Mouse (Mus musculus): Measurements from ENCODE around the gene Lsm10.
"Not testable (repeated sequence)": the region's sequence is repeated elsewhere in the genome, so short reads cannot be mapped to it uniquely, and the experiment has no call there.

Gene Lsm10

DNA sequence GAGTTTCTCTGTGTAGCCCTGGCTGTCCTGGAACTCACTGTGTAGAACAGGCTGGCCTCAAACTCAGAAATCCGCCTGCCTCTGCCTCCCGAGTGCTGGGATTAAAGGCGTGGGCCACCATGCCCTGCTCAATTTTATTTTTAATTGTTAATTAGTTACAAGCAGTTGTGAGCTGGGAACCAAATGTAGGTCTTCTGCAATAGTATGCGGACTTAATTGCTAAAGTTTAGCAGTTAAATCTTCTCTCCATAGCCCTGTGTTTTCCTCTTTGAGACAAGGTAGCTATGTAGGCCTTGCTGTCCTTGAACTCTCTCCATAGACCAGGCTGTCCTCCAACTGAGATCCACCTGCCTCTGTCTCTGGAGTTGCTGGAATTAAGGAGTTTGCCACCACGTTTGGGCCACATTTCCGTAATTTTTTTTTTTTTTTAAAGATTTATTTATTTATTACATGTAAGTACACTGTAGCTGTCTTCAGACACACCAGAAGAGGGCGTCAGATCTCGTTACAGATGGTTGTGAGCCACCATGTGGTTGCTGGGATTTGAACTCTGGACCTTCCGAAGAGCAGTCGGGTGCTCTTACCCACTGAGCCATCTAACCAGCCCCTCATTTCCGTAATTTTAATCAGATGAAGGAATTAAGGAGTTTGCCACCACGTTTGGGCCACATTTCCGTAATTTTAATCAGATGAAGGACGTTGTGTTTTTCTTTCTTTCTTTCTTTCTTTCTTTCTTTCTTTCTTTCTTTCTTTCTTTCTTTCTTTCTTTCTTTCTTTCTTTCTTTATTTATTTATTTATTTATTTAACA lies 597 bp upstream of the Lsm10 start:
- in situ Hi-C loops (cut with MboI, MseI): not testable (repeated sequence)

DNA sequence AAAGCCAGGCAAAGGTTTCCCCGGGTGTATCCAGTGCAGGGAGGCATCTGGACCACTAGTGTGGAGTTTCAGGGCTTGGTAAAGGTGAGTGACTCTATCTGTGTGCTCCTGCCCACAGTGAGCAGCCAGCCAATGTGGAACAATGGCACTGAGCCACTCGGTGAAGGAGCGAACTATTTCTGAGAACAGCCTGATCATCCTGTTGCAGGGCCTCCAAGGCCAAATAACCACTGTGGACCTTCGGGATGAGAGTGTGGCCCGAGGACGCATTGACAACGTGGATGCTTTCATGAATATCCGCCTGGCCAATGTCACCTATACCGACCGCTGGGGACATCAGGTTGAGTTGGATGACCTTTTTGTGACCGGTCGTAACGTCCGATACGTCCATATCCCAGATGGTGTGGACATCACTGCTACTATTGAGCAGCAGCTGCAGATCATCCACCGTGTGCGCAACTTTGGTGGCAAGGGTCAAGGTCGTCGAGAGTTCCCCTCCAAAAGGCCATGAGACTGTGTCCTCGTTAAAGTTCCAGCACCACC lies 1.4 kb downstream of the Lsm10 start:
- in situ Hi-C loops (cut with MboI, MseI): no loop called here

GRCm38 (mm10) chr4:126099365-126099764 lies 2.9 kb downstream of the Lsm10 start:
- in situ Hi-C loops (cut with MboI, MseI): no loop called here

DNA sequence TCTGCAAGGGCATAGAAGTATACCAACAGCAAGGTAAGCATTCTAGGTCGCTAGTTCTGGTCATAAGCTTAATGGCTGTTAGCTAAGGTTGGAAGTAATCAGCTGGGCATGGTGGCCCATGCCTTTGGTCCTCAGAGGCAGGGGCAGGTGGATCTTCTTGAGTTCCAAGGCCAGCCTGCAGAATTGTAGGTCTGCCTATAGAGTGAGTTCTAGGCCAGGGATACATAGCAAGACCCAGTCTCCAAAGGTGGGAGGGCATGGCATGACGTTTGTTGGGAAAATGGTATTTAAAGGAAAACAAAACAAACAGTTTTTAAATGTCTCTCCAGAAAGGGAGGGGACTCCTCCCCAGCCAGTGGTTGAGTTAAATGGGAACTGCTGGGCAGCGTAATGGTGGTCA lies 4.3 kb downstream of the Lsm10 start:
- in situ Hi-C loops (cut with MboI, MseI): no loop called here

DNA sequence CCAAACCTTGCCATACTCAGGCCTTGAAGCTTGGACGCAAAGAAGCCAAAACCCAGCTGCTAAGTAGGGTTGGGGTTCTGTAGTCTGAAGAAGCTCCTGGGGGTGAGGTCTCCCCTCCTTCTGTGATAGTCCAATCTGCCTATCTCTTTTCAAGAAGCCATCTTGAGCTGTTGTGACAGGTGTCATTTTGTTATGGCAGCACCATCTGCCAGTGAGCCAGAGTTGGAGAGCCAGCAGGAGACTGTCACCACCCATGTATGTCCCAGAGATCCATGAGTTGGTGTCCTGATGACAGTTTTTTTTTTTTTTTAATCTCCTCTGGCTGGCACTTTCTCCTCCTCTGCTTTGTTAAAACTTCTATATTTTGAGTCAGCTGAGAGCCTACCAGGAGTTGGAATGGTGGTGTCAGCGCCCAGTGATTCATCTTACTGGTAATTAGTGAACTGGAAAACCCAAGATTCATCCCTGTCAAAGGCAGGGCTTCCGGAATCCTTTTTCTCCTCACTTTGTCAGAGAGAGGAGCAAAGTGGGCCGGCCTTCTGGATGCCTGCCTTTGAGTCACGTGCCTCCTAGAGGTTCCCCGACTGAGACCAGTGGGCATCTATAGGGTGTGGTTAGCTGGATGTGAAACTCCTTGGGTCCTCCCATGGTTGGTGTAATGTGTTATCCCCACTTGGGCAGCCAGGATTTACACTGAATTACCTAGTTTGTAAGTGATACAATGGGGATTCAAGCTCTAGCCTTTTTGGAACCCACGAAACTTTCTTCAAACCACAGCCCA lies 5.8 kb downstream of the Lsm10 start:
- in situ Hi-C loops (cut with MboI, MseI): no loop called here

DNA sequence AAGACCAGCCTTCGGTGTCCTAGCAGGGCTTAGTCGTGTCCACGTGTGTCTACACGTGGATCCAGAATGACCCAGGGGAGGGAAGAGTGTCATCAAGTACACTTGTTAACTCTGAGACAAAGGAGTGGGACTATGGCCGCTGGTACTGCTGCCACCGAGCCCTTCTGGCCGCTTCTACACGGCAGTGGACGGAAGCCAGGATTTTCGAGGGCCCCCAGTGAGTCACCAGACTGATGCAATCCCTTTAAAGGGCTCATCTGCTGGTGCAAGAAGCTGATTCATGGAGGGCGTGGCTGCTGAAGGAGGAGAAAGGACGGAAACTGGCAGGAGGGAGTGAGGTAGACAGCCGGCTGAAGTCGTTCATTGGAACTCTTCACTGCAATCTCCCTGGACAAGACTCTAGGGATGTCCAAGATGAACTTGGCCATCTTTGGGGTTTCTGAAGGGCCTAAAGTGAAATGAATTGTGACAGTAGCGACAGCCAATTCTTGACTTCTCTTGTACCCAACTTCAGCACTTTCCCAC lies 6.7 kb downstream of the Lsm10 start:
- in situ Hi-C loops (cut with MboI, MseI): no loop called here

DNA sequence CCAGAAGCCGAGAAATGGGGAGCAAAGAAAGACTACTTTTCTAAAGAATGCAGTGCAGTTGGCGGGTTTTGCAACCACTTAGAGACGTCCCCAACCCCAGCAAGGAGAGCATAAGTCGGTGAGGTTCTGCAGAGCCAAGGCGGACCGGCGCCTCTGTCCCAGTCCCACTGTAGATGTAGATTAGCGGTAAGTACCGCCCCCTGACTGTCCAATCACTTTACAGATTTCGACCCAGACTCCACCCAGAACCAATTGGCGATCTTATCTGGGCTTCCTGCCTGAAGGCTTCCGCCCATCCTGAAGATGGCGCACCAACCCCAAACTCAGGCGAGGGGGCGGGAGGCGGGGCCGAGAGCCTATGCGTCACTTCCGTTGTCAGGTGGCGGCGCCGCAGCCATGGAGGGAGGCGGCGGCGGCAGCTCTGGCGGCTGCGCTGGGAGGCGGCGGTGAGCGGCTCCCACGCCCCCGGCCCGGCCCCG lies 7.2 kb downstream of the Lsm10 start, which contains the start of gene Stk40:
Gene Stk40 (plus strand): TSS at position 368 of the 479 bp plus-strand sequence.
- in situ Hi-C loops (cut with MboI, MseI): no loop called here

DNA sequence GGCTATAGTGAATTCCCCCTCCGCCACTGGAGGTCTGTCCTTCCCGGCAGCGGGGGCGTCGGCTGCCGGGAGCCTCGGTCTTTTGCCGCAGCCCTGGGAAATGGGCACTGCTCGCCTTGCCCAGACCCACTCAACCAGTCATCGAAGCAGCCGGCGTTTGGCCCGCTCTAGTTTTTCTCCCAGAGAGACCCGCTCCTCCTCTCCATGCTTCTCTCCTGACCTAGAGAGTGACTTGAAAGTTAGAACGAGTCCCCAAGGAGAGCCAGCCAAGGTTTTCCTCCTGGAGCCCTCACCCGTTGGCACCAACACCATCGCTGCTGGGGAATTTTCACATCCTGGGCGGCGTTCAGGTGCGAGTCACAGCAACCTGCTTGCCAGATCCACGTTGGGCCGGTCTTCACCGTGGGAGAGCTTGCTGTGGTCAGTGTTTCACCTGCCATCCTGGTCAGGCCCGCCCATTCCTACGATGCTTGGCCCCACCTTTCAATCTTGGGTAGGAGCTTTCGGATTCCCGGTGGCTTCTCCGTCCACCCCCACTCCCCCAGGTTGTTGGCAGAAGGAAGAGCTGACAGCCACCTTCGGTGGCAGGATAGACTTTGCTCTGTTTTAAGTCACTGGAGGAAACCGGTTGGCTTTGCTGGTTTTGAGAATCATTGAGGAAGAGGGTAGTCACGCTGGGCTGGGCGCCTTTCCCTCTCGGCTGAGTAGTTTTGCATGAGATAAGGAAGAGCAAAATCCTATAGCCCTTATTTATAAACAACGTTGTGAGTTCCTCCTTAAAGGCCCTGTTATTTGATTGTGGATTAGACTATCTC lies 8.0 kb downstream of the Lsm10 start:
- in situ Hi-C loops (cut with MboI, MseI): loop anchor here (5.0 kb wide), 1 partner anchor 83 kb away; no protein-coding TSS in a partner anchor

DNA sequence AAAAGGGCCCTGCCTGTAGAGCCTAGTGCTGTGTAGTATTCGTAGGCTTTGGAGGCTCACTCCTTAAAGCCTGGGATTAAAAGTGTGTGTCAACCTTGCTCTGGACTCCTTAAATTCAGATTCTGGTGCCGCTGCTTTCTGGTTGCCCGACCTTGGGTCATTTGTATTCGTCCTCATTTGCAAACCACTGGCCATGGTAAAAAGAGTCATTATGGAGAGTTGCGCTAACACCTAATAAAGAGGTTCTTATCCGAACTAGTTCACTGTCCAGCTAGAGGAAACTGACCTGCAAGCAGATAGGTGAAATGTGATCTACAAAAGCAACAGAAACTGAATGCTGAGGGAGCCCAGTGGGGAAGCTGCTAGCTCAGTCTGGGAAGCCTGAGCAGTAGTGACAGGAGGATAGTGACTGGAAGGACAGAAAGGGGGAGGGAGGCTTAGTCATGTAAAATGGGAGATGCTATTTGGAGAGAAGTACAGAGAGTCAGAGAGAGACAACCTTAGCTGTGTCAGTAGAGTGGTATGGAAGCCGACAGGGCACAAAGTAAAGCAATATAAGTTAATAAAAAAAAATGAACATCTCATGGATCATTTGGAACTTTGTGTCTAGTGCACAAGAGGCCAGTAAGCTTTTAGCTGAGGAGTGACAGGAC lies 8.8 kb downstream of the Lsm10 start:
- in situ Hi-C loops (cut with MboI, MseI): loop anchor here (5.0 kb wide), 1 partner anchor 82 kb away; no protein-coding TSS in a partner anchor

- in situ Hi-C loops (cut with MboI, MseI): loop anchor here (5.0 kb wide), 1 partner anchor 79 kb away; no protein-coding TSS in a partner anchor
Measured at GRCm38 (mm10) chr4:126108061-126108740, 11.8 kb downstream of the Lsm10 start.

DNA sequence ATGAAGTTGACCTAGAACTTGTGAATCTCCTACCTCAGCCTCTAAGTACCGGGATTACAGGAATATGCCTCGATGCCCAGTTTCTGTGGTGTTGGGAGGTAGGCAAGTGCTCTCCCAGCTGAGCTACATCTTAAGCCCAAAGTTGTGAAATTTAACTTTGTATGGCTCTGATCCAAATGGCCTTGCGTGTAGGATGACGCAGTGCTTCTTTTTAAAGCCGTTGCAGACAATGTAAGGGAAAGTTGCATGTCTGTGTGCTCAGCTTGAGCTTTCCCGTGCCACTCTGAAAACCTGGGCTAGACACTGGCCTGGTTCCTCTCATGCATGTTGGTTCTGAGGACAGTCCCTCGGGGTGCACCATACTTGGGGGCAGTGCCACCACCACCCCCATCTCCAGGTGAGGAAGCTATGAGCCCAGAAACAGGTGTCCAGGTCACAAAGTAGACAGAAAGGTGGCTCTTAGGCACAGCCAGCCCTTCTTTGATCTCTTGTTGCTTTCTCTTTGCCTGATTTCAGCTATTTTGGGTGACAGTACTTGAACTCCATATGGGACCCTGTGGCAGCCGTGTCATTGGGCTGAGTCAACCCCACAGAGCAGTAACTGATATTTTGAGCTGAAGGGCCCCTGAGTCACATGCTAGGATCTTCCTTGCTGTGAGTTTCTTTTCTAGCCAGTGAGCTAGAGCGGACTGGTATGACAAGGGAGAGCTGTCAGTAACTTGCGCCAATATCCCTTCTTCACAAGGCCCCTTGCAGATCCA lies 13.4 kb downstream of the Lsm10 start:
- in situ Hi-C loops (cut with MboI, MseI): loop anchor here (5.0 kb wide), 1 partner anchor 78 kb away; no protein-coding TSS in a partner anchor

DNA sequence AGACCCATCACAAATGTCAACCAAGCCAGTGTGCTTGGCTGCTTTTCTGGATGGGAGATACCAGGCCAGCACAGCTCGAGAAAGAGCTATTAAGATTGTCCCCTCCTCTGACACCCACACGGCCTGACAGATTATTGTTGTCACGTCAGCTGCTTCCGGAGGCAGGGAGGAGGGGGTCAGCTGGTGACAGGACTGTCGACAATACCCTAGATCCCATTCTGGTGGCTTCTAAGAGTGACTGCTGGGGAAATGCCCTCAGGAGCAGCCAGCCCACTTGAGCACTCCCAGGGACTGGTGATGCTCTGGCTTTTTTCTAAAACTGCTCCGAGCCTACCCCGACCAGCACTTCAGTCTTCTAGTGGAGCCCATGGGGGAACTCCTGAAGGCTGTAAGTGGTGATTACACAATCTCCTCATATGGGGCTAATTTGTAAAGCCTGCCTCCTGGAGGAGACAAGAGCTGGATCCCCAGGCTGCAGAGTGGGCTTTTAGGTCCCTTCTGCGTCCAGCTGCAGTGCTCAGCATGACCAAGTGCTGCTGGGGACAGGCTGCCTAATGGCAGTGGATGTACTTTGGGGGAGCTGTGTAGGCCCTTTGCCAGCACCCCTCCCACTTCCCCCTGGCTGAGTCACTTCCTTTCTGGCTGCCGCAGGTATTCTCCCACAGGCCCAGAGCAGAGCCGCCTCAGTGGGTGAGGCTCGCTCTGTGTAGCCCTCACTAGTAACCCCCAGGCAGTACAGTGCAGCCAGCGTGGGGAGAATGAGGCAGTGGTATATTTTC lies 14.1 kb downstream of the Lsm10 start:
- in situ Hi-C loops (cut with MboI, MseI): no loop called here

DNA sequence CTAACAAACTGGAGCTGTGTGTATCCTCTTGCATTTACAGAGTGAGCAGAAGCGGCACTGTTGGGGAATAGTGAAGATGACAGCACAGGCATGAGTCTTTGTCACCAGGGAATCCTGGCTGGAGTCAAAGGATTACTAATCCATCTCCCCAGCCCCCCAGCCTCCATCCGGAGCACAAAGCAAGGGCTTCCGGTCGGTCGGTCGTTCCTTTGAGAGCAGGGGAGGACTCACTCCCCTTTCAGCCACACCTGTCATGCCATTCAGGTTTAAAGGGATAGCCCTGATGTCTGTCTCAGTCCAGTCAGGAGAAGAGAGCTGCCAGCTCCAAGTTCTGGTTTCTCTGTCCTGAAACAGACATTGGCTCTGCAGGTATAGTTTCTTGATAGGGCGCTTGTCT lies 14.7 kb downstream of the Lsm10 start:
- in situ Hi-C loops (cut with MboI, MseI): no loop called here

DNA sequence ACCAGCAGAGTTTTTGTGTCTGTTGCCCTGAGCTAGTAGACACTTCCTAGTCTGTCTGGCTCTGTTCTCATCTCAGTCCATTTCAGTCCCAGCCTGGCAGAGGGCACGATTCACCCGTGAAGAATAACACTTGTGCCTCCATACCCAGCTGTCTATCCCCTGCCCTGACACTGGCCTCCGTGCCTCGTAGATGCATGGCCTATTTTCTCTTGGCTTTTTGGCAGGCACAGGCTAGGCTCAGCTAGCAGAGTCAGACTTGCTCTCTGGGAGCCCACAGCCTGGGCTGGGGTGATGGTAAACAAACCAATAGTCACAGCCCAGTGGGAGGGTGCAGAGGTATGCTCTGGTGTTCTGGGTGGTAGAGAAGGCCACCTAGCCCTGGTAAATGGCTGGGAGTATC lies 16.8 kb downstream of the Lsm10 start:
- in situ Hi-C loops (cut with MboI, MseI): no loop called here

DNA sequence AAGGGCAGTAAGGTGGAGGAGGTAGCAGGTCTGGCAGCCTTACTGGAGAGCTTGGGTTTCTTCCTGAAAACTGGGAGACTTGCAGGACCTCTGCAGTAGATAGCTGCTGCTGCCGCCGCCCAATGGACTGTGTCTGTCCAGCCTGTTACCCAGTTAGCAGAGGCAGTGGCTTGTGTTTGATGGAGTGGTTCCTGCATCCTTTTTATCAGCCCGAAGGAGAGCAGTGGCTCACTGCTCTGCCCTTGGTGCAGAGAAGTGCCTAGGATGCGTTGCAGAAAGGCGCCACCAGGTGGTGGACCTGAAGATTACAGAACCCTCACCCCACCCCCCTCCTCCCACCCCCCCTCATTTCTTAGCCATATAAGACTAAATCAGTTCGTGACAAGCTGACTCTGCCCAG lies 17.5 kb downstream of the Lsm10 start:
- in situ Hi-C loops (cut with MboI, MseI): no loop called here

DNA sequence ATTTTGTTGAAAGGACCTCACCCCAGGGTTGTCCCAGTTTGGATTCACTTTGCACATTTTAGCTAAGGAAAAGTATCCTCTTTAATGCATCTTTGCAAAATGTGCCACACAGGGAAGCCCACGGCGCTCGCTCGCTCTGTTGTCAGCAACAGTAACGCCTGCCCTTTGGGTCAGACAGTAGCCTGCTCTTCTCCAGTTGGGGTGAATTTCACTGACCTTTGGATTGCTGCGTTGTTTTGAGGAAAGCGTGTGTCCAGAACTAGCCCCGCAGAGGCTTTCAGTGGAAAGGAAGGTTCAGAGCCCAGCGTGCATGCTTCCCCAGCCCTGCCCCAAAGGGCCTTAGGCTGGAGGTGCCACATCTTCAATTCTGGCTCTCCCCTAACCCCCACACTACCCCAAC lies 19.0 kb downstream of the Lsm10 start:
- in situ Hi-C loops (cut with MboI, MseI): no loop called here

DNA sequence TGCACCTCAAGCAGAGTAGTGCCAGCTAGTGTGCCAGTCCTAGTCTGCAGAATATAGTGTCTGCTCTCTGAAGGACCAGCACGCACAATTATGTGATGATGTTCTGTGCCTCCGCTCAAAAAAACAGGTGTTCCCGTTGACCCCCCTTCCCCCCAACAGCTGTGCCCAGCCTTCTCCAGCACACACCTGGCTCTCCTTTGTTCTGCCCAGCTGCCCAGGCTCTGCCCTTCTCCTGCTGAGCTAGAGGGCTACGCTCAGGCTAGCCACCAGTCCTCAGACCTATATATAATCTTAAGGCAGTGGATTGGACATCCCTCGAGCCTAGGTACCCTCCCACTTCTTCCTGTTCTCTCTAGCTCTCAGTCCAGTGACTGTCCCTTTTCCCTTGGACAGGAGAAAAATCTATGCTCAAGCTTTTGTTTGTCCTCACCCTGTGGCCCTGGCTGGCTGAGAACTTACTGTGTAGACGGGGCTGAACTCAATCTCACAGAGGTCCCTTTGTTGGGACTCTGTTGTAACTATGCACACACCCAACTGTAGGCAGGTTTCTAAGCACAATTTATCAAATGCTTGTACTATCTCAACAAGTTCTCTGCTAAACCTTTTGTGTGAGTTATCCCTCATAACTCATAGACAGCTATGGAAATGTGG lies 19.6 kb downstream of the Lsm10 start:
- in situ Hi-C loops (cut with MboI, MseI): no loop called here

DNA sequence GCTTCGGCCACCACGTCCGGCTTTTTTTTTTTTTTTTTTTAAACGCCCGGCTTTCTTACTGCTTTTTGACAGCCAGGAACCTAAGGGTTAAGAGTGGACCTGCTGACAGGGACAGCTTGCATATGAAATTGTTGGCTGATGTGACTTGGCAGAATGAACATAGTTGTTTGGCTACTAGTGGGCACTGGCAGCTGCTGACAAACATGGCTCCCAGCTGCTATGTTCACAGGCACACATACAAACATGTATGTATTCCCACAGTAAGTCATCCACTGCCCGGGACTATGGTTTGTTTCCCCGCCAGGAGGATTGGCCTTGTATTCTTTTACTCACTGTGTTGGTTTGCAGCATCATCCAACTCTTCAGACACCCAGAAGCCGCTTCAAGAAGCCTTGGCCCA lies 20.7 kb downstream of the Lsm10 start:
- in situ Hi-C loops (cut with MboI, MseI): no loop called here
